Mouse (Mus musculus): ENCODE measurements around the gene Asb2. TPM values are rescaled to one million over a fixed set of nuclear protein-coding genes. Genes with fewer than 3 reads are reported as not detected.
A peak's percentile ranks its signal among the peaks of the same experiment; 100 is the strongest.

Gene Asb2
- total RNA-seq, 2 experiments from 2014 or later = 3.2 to 3.5 TPM

GRCm38 (mm10) chr12:103325156-103325857 lies 30.5 kb downstream of the Asb2 start:
- peak; percentile 89 to 93 for DNase-seq (ENCODE audit: low spot score in 2 of 2)

- DNase-seq (ENCODE audit: low spot score in 2 of 2) = peak; percentile 34 to 40
These were observed 33.0 kb downstream of the Asb2 start for GRCm38 (mm10) chr12:103322801-103323200.

DNA sequence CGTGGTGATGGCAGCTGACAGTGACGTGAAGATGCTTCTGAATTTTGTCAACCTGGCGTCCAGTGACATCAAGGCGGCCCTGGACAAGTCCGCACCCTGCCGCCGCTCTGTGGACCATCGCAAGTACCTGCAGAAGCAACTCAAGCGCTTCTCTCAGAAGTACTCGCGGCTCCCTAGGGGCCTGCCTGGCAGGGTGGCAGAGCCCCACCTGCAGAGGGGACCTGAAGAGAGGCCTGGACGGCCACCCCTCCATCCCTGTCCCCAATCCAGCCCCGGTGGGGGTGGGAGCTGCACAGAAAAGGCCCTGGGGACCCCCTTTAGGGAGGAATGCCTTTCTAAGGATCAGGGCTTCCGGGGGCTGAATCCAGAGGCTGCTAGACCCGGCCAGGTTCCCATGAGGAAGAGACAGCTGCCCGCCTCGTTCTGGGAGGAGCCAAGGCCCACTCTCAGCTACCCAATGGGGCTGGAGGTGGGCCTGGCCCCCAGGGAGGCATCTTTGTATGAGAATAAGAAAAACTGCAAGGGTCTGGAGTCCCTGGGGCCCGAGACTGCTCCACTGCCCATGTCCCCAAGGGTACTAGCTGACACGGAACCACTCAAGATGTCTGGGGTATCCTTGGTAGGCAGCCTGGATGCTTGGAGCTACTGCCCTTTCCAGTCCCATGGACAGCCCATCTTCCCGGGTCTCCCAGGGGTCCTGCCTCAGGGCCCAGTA lies 39.8 kb downstream of the Asb2 start:
- no peak for DNase-seq (ENCODE audit: low spot score in 2 of 2)

DNA sequence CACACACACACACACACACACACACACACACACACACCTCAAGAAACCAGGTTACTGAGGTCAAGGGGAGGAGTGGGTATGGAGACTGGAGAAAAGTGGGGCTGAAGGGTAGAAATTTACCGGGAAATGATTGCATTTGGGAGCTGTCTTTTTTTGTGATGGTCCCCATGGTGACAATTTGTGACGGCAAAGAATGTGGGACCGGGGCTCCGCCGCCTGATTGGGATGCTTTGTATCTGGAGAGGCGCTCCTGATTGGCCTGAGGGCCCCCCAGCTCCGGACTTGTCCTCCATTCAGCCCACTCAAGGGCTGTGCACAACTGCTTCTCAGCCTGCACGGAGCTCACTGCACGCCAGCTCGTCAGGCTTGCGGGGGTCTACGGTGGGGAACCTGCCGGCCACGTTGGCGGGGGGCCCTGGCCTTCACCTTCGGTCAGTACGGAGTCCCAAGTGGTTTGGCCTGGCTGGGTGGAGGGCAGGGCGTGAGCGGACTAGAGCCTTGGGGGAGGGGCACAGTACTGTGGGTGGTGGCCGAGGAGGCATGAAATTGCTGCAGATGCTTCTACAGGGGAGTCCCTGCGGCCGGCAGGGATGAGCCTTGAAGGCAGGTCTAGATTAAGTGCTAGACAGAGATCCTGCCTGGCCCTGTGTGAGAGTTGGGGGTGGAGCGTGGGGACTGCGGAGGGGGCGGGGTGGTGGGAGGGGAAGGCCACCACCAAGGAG lies 41.0 kb downstream of the Asb2 start:
- no peak for DNase-seq (ENCODE audit: low spot score in 2 of 2)

GRCm38 (mm10) chr12:103313871-103314639 lies 41.7 kb downstream of the Asb2 start:
- no peak for DNase-seq (ENCODE audit: low spot score in 2 of 2)

GRCm38 (mm10) chr12:103313274-103313673 lies 42.5 kb downstream of the Asb2 start:
- no peak for DNase-seq (ENCODE audit: low spot score in 2 of 2)

DNA sequence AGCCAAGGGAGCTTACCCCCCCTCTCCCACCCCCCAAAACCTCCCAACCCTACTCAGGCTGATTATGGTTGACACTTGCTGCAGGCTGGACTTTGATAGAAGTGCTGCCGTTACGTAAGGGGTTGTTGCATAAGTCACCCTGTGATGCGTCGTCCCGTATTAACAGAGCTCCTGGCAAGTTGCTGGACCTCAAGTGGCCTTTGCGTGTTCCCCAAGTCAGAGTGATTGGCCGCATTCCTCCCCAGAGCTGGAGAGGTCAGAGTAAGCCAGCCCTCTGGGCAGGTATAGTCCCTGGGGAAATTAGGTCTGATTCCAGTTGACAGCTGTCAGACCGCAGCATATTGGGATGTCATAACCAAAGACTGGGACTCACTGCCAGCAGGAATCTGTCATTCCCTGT lies 43.9 kb downstream of the Asb2 start:
- no peak for DNase-seq (ENCODE audit: low spot score in 2 of 2)

DNA sequence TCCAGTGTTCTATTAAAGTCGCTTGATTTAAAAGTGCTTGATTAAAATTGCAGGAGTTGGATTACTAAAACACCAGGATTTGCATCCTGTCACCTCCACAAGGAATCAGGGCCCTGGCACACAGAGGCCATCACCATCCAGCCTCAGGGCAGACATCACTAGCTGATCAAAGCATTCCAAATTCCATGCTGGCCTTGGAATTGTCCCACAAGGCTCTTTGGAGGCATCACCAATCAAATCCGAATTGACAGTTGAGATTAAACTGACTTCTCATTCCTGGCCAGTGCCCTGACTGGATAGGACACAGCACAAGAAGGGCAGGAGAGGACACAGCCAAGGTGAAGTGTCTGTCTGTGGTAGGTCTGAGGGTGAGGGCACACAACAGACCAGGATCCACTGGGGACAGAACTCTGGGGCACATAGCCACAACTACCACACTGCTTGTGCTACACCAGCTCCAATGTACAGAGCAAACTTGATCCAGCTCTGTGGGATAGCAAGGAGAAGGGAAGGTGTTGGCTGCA lies 45.0 kb downstream of the Asb2 start, which contains the start of gene Fam181a:
Gene Fam181a (plus strand): TSS at position 232 of the 524 bp plus-strand sequence.
- DNase-seq (ENCODE audit: low spot score in 2 of 2) = no peak

- DNase-seq (ENCODE audit: low spot score in 2 of 2) = peak; percentile 22 to 58
These were observed 49.1 kb downstream of the Asb2 start for GRCm38 (mm10) chr12:103306720-103307119.

- DNase-seq (ENCODE audit: low spot score in 2 of 2) = peak in 1 of 2 experiments; percentile 49
These were observed 49.6 kb downstream of the Asb2 start for GRCm38 (mm10) chr12:103306224-103306623.

- DNase-seq (ENCODE audit: low spot score in 2 of 2) = no peak
These were observed 52.8 kb downstream of the Asb2 start for GRCm38 (mm10) chr12:103302960-103303359.

- peak; percentile 72 to 82 for DNase-seq (ENCODE audit: low spot score in 2 of 2)
These were observed 54.2 kb downstream of the Asb2 start for GRCm38 (mm10) chr12:103301645-103302044.

DNA sequence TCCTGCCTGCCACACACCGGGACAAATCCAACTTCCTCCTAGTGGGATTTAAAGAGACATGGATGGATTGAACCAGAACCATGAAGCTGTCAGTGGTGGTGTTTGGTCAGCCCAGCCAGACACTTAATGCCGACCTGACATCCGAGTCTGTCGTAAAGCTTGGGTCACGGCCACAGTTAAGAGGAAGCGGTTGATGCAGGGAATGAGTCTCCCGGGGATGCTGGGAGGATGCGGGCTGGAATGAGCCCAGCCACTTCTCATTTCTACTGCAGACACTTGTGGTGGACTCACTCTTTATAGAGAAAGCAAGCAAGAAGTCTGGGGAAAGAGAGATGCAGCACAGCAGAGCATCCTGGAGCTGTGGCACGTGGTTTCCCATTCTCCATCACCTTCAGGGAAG lies 55.3 kb downstream of the Asb2 start:
- DNase-seq (ENCODE audit: low spot score in 2 of 2) = no peak

DNA sequence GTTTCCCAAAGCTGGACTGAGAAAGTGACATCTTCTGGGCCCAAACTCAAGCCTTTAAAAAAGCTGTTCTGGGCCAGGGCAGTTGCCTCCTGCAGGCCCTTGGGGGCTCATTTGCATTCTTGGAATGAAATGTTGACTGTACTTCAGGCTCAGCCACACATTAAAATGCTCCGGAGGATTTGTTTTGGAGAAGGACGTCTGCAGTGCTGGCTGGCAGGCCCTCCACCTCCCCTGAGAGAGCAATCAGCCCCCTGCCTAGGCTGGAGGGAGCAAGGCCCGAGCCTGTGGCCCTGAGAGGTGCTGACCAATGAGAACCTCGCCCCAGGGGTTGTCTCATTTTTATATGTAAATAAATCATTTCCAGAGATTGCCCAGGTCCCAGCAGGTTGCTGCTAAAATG lies 59.5 kb downstream of the Asb2 start:
- no peak for DNase-seq (ENCODE audit: low spot score in 2 of 2)

DNA sequence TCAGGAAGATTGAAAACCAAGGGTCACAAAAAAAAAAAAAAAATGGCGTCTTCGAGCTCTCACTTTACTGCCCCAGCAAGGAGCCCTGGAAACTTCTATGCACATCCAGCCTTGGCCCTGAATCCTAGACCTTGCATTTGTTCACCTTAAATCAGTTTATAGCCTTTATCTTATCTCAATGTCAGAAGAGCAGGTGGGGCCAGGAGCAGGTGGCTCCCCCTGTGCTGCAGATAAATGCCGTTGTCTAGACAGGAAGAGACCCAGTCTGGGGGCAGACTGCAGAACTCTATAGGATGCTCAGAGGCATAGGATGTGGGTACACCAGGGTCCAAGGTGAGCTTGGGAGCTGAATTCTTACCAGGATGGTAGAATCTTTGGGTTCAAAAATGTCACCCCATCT lies 63.4 kb downstream of the Asb2 start:
- DNase-seq (ENCODE audit: low spot score in 2 of 2) = no peak

- no peak for DNase-seq (ENCODE audit: low spot score in 2 of 2)
These were observed 68.5 kb downstream of the Asb2 start for GRCm38 (mm10) chr12:103287276-103287675.

DNA sequence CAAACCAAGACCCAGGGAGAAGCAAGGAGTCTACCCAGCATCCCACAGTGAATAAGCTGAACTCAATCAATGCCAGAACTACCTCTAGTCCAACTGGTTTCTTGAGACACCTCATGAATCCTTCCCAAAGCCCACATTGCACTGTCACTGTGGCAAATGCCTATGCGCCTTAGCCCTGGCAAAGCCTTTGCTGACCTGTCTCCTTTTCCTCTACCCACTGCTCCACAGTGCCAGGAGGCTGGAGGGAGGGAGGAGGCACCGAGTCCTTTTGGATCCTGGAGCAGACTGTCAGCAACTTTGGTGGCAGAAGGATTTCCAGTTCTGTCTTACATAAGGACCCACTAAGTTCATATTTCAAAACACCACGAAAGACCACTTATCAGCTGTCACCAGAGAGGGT lies 72.4 kb downstream of the Asb2 start:
- DNase-seq (ENCODE audit: low spot score in 2 of 2) = no peak

- DNase-seq (ENCODE audit: low spot score in 2 of 2) = no peak
These were observed 72.9 kb downstream of the Asb2 start for GRCm38 (mm10) chr12:103282936-103283335.

DNA sequence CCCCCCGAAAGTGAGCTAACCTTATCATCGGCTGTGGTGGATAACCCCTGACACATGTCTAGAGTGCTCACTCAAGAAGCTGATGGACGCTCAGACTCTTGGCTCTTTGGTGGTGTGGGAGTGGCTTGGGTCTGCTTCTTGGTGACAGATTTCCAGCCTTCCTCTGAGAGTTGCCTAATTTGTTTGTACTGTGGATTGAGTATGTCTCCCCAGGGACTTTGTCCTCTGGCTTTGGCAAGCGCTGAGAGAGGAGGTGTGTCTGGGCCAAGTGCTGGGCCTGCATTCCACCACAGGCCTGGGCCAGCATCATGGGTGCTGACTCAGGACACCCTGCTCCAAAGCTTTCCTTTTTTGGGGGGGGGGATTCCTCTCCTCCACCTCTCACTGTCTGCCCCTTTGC lies 73.9 kb downstream of the Asb2 start:
- no peak for DNase-seq (ENCODE audit: low spot score in 2 of 2)

DNA sequence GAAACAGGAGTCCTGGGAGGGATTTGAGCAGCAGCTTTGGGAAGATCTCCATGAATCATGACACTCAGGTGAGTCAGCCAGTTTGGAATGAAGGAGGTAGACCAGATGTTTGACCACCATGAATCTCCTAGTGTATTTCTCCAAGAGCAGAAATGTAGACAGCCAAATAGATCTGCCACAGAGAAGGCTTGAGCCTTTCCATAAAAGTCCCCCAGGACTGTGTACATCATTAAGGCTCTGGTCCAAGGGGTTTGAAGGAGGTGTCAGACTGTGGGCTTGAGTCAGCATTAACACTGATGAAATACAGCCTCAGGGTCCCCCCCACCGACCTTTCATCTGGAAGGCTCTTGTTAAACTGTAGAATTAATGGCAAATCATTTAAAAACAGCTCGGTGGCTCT lies 74.3 kb downstream of the Asb2 start:
- DNase-seq (ENCODE audit: low spot score in 2 of 2) = no peak

DNA sequence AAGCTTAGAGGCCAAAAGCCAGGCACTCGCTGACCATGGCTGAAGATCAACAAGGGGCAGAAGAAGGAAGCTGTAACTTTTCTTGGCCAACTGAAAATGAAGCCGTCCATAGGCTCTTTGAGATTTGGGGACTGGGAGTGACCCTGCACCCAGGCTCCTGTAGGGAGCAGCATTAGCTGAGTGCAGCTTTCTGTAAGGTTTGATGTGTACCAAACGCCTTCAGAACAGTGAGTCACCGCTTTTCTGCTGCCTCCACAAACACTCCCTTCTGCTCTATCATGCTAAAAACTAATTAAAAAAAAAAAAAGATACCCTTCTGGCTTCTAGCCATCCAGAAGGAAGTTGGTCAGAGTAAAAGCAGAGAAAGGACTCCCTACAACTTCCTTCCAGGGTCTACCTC lies 79.4 kb downstream of the Asb2 start:
- DNase-seq (ENCODE audit: low spot score in 2 of 2) = peak; percentile 24 to 34

Measured in left cerebral cortex, adult 18-20 months (tissue).